Mouse (Mus musculus): ENCODE measurements around the gene Aldh1l1. TPM values are rescaled to one million over a fixed set of nuclear protein-coding genes. Genes with fewer than 3 reads are reported as not detected.

Aldh1l1 gene
- polyA plus RNA-seq, 2 experiments = 1.5 to 2.1 TPM

DNA sequence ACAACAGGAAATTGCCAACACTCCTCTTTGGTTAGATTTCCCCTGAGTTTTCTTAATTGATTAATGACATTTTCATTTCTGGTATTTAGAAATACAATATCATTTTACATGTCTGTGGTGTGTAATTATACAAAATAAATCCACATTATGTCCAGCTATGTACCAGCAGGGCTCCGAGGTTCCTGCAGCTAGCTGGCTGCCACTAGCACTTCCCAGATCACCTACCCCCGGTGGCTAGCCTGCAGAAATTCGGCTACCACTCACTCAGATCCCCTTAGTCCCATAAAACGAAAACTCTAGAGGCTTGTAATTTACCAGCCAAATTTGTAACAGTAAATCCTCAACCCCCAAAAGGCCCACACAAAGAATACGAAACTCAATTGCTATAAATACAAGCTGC lies 33.1 kb downstream of the Aldh1l1 start:
- ATAC-seq (ENCODE audit: low FRiP score, low read depth) (no peak), DNase-seq (ENCODE audit: low spot score) (no peak)
- WGBS = 17% methylated on average over 5 of the region's 5 CpGs
- Histone ChIP-seq H3K4me3 (replicated peaks; ENCODE audit: low read length) (no peak overlapping the region), H3K36me3 (ENCODE audit: control insufficient read depth, insufficient read depth, low read length) (no peaks in the 10 kb centered on the region), H3K27ac (replicated peaks; ENCODE audit: low read depth, low read length) (no peak overlapping the region), H3K4me2 (replicated peaks; ENCODE audit: low read depth, low read length, severe bottlenecking) (no peak overlapping the region), H3K27me3 (ENCODE audit: control insufficient read depth, insufficient read depth, low read length) (no peaks in the 10 kb centered on the region), H3K4me1 (ENCODE audit: control insufficient read depth, insufficient read depth, low read length) (0 out of 2 replicates have a peak, but pooled peaks cover 3% of the 10 kb centered on the region), H3K9me3 (ENCODE audit: control insufficient read depth, low read length) (no peaks in the 10 kb centered on the region), H3K9ac (ENCODE audit: low read depth, low read length, severe bottlenecking) (no peak overlapping the region)
- no peak for TF ChIP-seq POLR2A (IDR thresholded peaks at IDR 0.05; ENCODE audit: borderline replicate concordance, extremely low read depth, insufficient read depth, insufficient read length)

DNA sequence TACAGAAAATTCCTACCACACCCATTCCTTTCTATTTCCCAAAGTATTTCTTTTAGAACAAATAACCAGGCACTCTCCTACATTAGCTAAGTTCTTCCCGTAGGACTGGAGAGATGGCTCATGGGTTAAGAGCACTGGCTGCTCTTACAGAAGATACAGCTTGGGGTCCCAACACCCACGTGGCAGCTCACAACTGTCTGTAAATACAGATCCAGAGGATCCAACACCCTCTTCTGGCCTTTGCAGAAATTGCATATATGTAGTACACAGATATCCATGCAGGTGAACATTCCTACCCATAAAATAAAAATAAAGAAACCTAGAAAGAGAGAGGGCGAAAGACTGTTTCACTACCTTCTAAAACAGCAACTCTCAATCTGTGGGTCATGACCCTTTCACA lies 40.2 kb downstream of the Aldh1l1 start:
- no peaks in the 10 kb centered on the region for H3K4me1 ChIP-seq (ENCODE audit: control insufficient read depth, insufficient read depth, low read length)
- WGBS = 65% methylated on average over 3 of the region's 3 CpGs
- no peak for ATAC-seq (ENCODE audit: low FRiP score, low read depth)

DNA sequence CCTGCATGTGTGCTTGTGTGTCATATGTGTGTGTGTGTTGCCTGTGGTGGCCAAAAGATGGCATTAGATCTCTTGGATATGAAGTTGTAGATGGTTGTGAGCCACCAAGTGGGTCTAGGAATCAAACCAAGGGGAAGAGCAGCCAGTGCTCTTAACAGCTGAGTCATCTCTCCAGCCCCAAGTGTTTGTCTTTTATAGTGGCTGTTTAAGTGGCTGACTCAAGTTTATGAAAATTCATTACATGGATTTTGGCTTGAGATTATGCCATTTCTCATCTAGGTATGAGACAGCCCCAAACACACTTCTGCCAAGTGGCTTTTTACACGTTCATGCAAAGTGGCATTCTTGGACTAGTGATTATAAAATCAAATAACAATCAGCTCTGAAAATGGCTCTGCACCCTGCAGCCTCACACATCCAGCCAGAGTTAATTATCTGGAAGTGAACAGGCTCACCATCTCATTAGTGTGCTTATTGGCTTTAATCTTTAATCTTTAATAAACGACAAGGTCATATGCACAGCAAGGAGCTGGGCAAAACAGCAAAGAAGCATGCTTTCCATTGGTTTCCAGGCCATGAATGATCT lies 43.3 kb downstream of the Aldh1l1 start:
- Histone ChIP-seq H3K9me3 (ENCODE audit: control insufficient read depth, low read length) (no peaks in the 10 kb centered on the region), H3K4me1 (ENCODE audit: control insufficient read depth, insufficient read depth, low read length) (no peaks in the 10 kb centered on the region), H3K27me3 (ENCODE audit: control insufficient read depth, insufficient read depth, low read length) (no peaks in the 10 kb centered on the region), H3K9ac (ENCODE audit: low read depth, low read length, severe bottlenecking) (no peak overlapping the region), H3K27ac (replicated peaks; ENCODE audit: low read depth, low read length) (no peak overlapping the region), H3K36me3 (ENCODE audit: control insufficient read depth, insufficient read depth, low read length) (no peaks in the 10 kb centered on the region), H3K4me2 (replicated peaks; ENCODE audit: low read depth, low read length, severe bottlenecking) (no peak overlapping the region), H3K4me3 (replicated peaks; ENCODE audit: low read length) (no peak overlapping the region)
- ATAC-seq (ENCODE audit: low FRiP score, low read depth) (no peak), DNase-seq (ENCODE audit: low spot score) (no peak)
- TF ChIP-seq POLR2A (IDR thresholded peaks at IDR 0.05; ENCODE audit: borderline replicate concordance, extremely low read depth, insufficient read depth, insufficient read length) = no peak
- 40% methylated on average over 2 of the region's 2 CpGs for WGBS

More for the DNA sequence above, 40.2 kb downstream of the Aldh1l1 start:
- no peak for DNase-seq (ENCODE audit: low spot score)
- Histone ChIP-seq H3K4me3 (replicated peaks; ENCODE audit: low read length) (no peak overlapping the region), H3K27me3 (ENCODE audit: control insufficient read depth, insufficient read depth, low read length) (no peaks in the 10 kb centered on the region), H3K9me3 (ENCODE audit: control insufficient read depth, low read length) (no peaks in the 10 kb centered on the region), H3K27ac (replicated peaks; ENCODE audit: low read depth, low read length) (no peak overlapping the region), H3K9ac (ENCODE audit: low read depth, low read length, severe bottlenecking) (no peak overlapping the region), H3K36me3 (ENCODE audit: control insufficient read depth, insufficient read depth, low read length) (no peaks in the 10 kb centered on the region), H3K4me2 (replicated peaks; ENCODE audit: low read depth, low read length, severe bottlenecking) (no peak overlapping the region)
- no peak for TF ChIP-seq POLR2A (IDR thresholded peaks at IDR 0.05; ENCODE audit: borderline replicate concordance, extremely low read depth, insufficient read depth, insufficient read length)

DNA sequence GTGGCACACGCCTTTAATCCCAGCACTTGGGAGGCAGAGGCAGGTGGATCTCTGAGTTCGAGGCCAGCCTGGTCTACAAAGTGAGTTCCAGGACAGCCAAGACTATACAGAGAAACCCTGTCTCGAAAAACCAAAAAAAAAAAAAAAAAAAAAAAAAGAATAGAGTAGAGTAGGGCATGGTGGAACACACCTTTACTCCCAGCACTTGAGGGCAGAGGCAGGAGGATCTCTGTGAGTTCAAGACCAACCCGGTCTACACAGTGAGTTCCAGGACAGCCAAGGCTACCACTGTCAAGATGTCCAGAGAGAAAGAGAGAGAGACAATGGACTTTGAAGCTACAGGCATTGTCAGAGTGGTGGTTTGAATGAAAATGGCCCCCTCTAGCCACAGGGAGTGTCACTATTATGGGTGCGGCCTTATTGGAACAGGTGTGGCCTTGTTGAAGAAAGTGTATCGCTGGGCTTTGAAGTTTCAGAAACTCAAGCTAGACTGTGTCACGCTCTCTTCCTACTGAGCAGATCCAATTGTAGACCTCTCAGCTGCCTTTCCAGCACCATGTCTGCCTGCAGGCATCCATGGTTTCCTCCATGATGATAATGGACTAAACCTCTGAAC lies 46.5 kb downstream of the Aldh1l1 start:
- ATAC-seq (ENCODE audit: low FRiP score, low read depth) = no peak
- no peak overlapping the region for H3K4me2 ChIP-seq (replicated peaks; ENCODE audit: low read depth, low read length, severe bottlenecking)
- H3K27me3 ChIP-seq (ENCODE audit: control insufficient read depth, insufficient read depth, low read length) = no peaks in the 10 kb centered on the region
- no peak overlapping the region for H3K27ac ChIP-seq (replicated peaks; ENCODE audit: low read depth, low read length)
- no peak overlapping the region for H3K9ac ChIP-seq (ENCODE audit: low read depth, low read length, severe bottlenecking)
- H3K36me3 ChIP-seq (ENCODE audit: control insufficient read depth, insufficient read depth, low read length) = no peaks in the 10 kb centered on the region
- H3K4me1 ChIP-seq (ENCODE audit: control insufficient read depth, insufficient read depth, low read length) = no peaks in the 10 kb centered on the region
- no peak for TF ChIP-seq POLR2A (IDR thresholded peaks at IDR 0.05; ENCODE audit: borderline replicate concordance, extremely low read depth, insufficient read depth, insufficient read length)
- WGBS = 94% methylated on average over 6 of the region's 7 CpGs
- H3K4me3 ChIP-seq (replicated peaks; ENCODE audit: low read length) = no peak overlapping the region
- no peak for DNase-seq (ENCODE audit: low spot score)
- no peaks in the 10 kb centered on the region for H3K9me3 ChIP-seq (ENCODE audit: control insufficient read depth, low read length)

DNA sequence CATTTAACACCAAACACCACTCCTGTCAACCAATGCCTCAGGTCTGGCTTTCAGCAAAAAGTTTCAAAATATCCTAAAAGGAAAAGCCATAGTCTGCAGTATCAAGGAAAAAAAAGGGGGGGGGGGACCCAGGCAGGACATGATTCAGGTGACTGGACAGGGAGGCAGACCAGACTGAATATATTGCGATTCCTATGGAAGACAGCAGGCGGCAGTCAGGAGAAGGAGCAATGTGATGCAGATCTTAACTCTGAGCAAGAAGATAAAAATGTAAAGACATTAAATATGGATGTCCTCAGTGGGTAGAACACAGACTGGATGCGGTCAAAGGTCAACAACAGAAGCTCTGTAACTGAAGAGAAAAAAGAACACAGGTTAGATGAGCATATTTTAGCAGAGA lies 47.3 kb downstream of the Aldh1l1 start:
- no peak overlapping the region for H3K4me3 ChIP-seq (replicated peaks; ENCODE audit: low read length)
- no peak for DNase-seq (ENCODE audit: low spot score)
- WGBS = 74% methylated on average over 3 of the region's 3 CpGs

More for the DNA sequence above, 47.3 kb downstream of the Aldh1l1 start:
- H3K4me2 ChIP-seq (replicated peaks; ENCODE audit: low read depth, low read length, severe bottlenecking) = no peak overlapping the region
- H3K4me1 ChIP-seq (ENCODE audit: control insufficient read depth, insufficient read depth, low read length) = no peaks in the 10 kb centered on the region
- H3K9ac ChIP-seq (ENCODE audit: low read depth, low read length, severe bottlenecking) = no peak overlapping the region
- no peaks in the 10 kb centered on the region for H3K36me3 ChIP-seq (ENCODE audit: control insufficient read depth, insufficient read depth, low read length)
- H3K27ac ChIP-seq (replicated peaks; ENCODE audit: low read depth, low read length) = no peak overlapping the region
- H3K9me3 ChIP-seq (ENCODE audit: control insufficient read depth, low read length) = no peaks in the 10 kb centered on the region
- no peak for ATAC-seq (ENCODE audit: low FRiP score, low read depth)
- TF ChIP-seq POLR2A (IDR thresholded peaks at IDR 0.05; ENCODE audit: borderline replicate concordance, extremely low read depth, insufficient read depth, insufficient read length) = no peak
- no peaks in the 10 kb centered on the region for H3K27me3 ChIP-seq (ENCODE audit: control insufficient read depth, insufficient read depth, low read length)
